Mouse (Mus musculus) intestine, embryonic 15.5 days (tissue): ENCODE measurements around the gene Tmtc2. TPM values are rescaled to one million over a fixed set of nuclear protein-coding genes. Genes with fewer than 3 reads are reported as not detected.

Experiments used
- ATAC-seq: fragments of 200-750 bp; cut with Nextera tagmentation; 2 replicates; pipeline ENCODE4 v1.8.0; 2017; ENCODE audit warnings: moderate TSS enrichment, moderate library complexity
- H3K27ac ChIP-seq: fragments of 300-500 bp; sonication (generic); 2 replicates; pipeline ENCODE4 v1.5.1; 2015; ENCODE audit warnings: mild to moderate bottlenecking, inconsistent platforms
- H3K27me3 ChIP-seq: fragments of 300-500 bp; sonication (generic); replicated peaks from 2 replicates; pipeline ENCODE4 v1.6.1; 2015; ENCODE audit warnings: inconsistent platforms
- H3K36me3 ChIP-seq: fragments of 300-500 bp; sonication (generic); 2 replicates; pipeline ENCODE4 v1.6.1; 2015; ENCODE audit warnings: inconsistent platforms
- H3K4me1 ChIP-seq: fragments of 300-500 bp; sonication (generic); replicated peaks from 2 replicates; pipeline ENCODE4 v1.6.1; 2015; ENCODE audit warnings: inconsistent platforms
- H3K4me2 ChIP-seq: fragments of 300-500 bp; sonication (generic); replicated peaks from 2 replicates; pipeline ENCODE4 v1.6.1; 2015; ENCODE audit warnings: mild to moderate bottlenecking, inconsistent platforms
- H3K4me3 ChIP-seq: fragments of 300-500 bp; sonication (generic); replicated peaks from 2 replicates; pipeline ENCODE4 v1.5.1; 2015; ENCODE audit warnings: inconsistent platforms
- H3K9ac ChIP-seq: fragments of 300-500 bp; sonication (generic); 2 replicates; pipeline ENCODE4 v1.6.1; 2015; ENCODE audit warnings: inconsistent platforms
- H3K9me3 ChIP-seq: fragments of 300-500 bp; sonication (generic); 2 replicates; pipeline ENCODE4 v1.6.1; 2016; ENCODE audit warnings: inconsistent platforms
- WGBS: fragments of 180-500 bp; shearing (Covaris S2); methylation state at CpG from one replicate; pipeline ENCODE4 v1.1.7; 2015; 5-methylcytosine and 5-hydroxymethylcytosine counted together
- polyA plus RNA-seq: library from polyadenylated mRNA; unstranded; fragments of >200 nt; fragmentation: Nextera tagmentation; extraction: Ambion mirVana; gene quantifications from 2 replicates; pipeline ENCODE4 v1.2.1, GENCODE M21; 2015

Tmtc2 gene
- polyA plus RNA-seq, 1 experiment from 2014 or later, result 9.1 TPM

DNA sequence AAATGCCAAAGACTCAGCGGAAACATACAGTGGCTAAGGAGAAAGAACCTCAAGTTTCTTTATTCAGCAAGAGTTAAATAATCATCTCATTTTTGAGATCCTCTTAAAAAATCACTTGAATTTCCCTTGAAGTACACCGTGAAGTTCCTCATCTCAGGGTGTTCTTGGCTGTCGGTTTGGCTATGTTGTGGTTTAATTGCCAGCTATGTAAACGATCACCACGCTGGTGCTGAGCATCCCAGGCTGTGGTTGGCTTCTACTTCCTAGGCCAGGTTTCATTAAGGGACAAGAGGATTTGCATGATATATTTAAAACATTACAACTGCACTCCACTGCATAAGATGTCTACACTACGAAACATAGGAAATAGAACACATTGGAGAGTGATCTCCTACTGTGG lies 348.5 kb downstream of the Tmtc2 start:
- no peak overlapping the region for H3K27ac ChIP-seq
- H3K9ac ChIP-seq, result no peak overlapping the region
- 70% methylated on average over 6 of the region's 6 CpGs for WGBS
- no peaks in the 10 kb centered on the region for H3K27me3 ChIP-seq
- H3K4me1 ChIP-seq, result no peaks in the 10 kb centered on the region
- no peak for ATAC-seq
- no peaks in the 10 kb centered on the region for H3K36me3 ChIP-seq
- no peak overlapping the region for H3K4me2 ChIP-seq
- H3K9me3 ChIP-seq, result no peaks in the 10 kb centered on the region
- no peak overlapping the region for H3K4me3 ChIP-seq

DNA sequence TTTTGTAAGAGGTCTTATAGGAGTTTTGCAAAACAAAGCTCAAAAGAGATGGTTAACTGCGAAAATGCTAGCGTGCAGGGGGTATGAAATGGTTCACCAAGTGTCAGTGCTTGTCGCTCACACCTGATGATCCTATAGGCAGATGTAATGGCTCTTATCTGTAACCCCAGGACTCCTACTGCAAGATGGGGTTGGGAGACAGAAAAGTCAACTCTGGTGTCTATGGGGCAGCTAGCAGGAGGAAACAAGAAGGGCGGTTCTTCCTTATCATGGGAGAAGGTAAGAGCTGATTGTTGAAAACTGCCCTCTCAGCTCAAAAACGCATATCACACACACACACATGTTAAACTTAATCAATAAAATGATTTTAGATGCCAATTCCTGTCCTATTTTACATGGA lies 351.3 kb downstream of the Tmtc2 start:
- H3K9ac ChIP-seq, result no peak overlapping the region
- H3K27ac ChIP-seq, result no peak overlapping the region
- H3K4me2 ChIP-seq, result no peak overlapping the region
- WGBS, result 89% methylated on average over 5 of the region's 5 CpGs
- no peak overlapping the region for H3K4me3 ChIP-seq
- H3K36me3 ChIP-seq, result no peaks in the 10 kb centered on the region
- no peaks in the 10 kb centered on the region for H3K27me3 ChIP-seq
- no peak for ATAC-seq
- no peaks in the 10 kb centered on the region for H3K9me3 ChIP-seq
- no peaks in the 10 kb centered on the region for H3K4me1 ChIP-seq

DNA sequence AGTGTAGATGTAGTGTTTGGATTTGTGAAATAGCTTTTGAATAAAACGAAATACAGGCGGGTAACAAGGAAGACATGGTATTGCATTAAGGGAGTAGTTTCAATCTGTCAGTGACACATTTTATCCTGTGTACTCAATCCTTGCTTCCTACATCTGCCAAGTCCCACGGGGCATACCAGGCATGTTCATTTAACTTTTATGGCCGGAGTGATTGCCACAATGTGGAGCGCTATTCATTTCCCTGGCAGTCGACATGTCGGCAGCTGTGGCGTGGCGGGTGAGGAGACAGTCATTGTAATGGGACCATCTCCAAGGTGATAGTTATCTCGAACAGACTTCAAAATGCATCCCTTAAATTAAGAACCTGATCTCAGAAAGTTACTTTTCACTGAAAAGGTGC lies 372.8 kb downstream of the Tmtc2 start:
- 78% methylated on average over 10 of the region's 10 CpGs for WGBS
- no peaks in the 10 kb centered on the region for H3K27me3 ChIP-seq

DNA sequence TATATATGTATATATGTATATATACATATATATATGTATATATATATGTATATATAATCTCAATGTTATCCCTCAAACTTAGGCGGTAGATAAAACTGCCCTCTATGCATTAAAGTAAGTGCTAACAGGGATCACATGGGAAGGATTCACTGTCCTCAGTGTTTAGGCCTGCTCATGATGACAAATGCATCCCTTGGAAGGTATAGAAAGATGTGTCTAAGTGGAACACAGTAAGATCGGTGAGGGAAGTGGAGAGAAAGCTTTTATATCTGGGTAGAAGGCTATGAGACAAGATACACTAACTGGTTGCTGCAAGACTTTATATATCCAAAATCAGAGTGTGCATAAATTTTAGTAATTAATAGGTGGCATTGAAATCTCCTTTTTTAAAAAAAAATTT lies 373.6 kb downstream of the Tmtc2 start:
- 66% methylated on average over 2 of the region's 2 CpGs for WGBS
- H3K27me3 ChIP-seq, result no peaks in the 10 kb centered on the region
- H3K27ac ChIP-seq, result no peak overlapping the region
- no peaks in the 10 kb centered on the region for H3K9me3 ChIP-seq
- no peak overlapping the region for H3K4me3 ChIP-seq
- no peak for ATAC-seq
- H3K36me3 ChIP-seq, result no peaks in the 10 kb centered on the region
- no peak overlapping the region for H3K9ac ChIP-seq
- H3K4me2 ChIP-seq, result no peak overlapping the region
- H3K4me1 ChIP-seq, result no peaks in the 10 kb centered on the region

More for the DNA sequence above, 372.8 kb downstream of the Tmtc2 start:
- Histone ChIP-seq H3K9me3 (no peaks in the 10 kb centered on the region), H3K36me3 (no peaks in the 10 kb centered on the region), H3K9ac (no peak overlapping the region), H3K4me1 (no peaks in the 10 kb centered on the region), H3K27ac (no peak overlapping the region), H3K4me3 (no peak overlapping the region), H3K4me2 (no peak overlapping the region)
- ATAC-seq, result no peak

DNA sequence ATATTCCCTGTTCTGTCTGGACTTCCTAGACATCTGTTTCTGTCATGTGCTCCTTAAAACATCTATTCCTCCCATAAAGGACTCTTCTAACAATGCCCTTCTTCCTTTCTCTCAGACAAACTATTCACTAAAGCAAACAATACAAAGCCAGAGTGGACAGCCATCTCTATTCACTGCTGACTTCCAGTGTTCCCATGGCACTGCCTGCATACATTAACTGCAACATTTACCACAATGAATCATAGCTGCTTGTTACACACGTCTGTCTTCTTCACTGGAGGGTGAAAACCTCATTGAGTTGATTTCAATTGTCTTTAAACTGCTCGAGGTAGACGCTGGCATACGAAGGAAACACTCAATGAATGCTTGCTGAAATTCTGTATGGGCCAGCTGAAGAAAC lies 374.2 kb downstream of the Tmtc2 start:
- no peak overlapping the region for H3K4me2 ChIP-seq
- H3K9ac ChIP-seq, result no peak overlapping the region
- 63% methylated on average over 4 of the region's 4 CpGs for WGBS
- no peaks in the 10 kb centered on the region for H3K27me3 ChIP-seq
- H3K27ac ChIP-seq, result no peak overlapping the region
- no peaks in the 10 kb centered on the region for H3K36me3 ChIP-seq
- no peak for ATAC-seq
- no peaks in the 10 kb centered on the region for H3K4me1 ChIP-seq
- H3K4me3 ChIP-seq, result no peak overlapping the region
- no peaks in the 10 kb centered on the region for H3K9me3 ChIP-seq

DNA sequence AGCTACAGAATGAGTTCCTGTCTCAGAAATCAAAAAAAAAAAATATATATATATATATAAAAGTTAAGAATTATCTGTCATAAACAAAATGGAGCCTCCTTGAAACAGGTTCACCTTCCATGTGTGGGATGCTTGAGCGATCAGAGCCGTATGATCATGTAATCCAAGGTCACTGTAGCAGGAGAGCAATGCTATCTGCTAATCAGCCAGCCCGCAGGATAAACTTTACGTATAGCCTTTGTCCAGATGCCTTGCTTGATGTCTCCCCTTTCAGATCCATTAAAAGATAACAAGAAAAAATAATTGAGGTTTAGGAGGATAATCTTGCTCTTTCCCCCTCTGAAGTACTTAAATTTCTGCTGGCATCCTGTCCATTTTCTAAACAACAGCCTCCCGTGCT lies 374.7 kb downstream of the Tmtc2 start:
- ATAC-seq, result no peak
- no peaks in the 10 kb centered on the region for H3K36me3 ChIP-seq
- H3K9ac ChIP-seq, result no peak overlapping the region
- H3K27ac ChIP-seq, result no peak overlapping the region
- H3K4me2 ChIP-seq, result no peak overlapping the region
- no peak overlapping the region for H3K4me3 ChIP-seq
- 81% methylated on average over 5 of the region's 5 CpGs for WGBS
- no peaks in the 10 kb centered on the region for H3K4me1 ChIP-seq
- no peaks in the 10 kb centered on the region for H3K9me3 ChIP-seq
- no peaks in the 10 kb centered on the region for H3K27me3 ChIP-seq

DNA sequence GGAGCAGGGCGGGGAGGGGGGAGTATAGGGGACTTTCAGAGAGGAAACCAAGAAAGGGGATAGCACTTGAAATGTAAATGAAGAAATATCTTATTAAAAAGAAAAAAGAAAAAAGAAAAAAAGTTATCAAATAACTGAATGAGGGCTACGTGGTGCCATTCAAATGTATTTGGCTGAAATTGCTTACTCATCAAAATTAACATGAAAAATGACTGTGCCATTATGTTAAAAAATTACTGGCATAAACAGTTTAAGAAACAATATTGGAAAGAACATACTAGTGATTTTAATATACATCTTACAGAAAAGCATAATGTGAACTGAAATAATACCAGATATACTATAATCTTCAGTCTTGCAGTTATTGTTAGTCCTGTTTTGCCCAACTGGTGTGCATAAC lies 378.9 kb downstream of the Tmtc2 start:
- Histone ChIP-seq H3K27me3 (no peaks in the 10 kb centered on the region), H3K4me1 (no peaks in the 10 kb centered on the region), H3K9ac (no peak overlapping the region), H3K4me2 (no peak overlapping the region), H3K36me3 (no peaks in the 10 kb centered on the region), H3K9me3 (no peaks in the 10 kb centered on the region), H3K4me3 (no peak overlapping the region), H3K27ac (no peak overlapping the region)
- 92% methylated on average over 2 of the region's 2 CpGs for WGBS
- no peak for ATAC-seq

DNA sequence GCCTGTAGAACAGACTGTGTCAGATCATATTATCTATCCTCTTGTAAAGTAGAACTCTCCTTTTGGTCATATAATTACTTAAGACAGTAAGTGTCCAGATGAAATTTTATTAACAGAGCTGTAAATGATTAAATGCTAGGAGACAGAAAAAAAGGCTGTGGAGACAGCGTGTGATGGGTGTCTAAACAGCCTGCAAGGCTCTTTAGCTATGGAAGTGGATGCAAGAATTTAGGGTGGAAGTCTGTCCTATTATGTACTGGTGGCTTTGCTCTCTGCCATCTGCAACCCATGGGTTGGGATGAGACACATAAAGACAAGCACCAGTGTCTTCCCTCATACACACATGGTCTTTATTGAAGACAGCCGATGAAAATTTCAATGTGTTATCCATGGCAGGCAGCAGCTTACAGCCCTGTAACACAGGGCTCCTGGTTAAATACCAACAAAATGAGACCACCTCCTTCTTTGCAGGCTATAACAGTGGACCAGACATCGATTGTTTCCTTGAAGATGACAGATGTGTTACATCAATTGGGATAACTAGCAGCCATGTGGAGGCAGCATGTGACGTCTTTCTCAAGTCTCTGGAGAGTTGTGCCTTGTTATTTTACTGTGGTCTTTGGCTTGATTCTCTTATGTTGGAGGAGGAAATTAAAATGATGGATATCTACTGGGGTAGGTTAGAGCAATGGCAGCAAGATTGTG lies 380.3 kb downstream of the Tmtc2 start:
- no peaks in the 10 kb centered on the region for H3K27me3 ChIP-seq
- H3K4me2 ChIP-seq, result no peak overlapping the region
- no peak overlapping the region for H3K9ac ChIP-seq
- no peaks in the 10 kb centered on the region for H3K4me1 ChIP-seq
- WGBS, result 70% methylated on average over 4 of the region's 4 CpGs
- H3K27ac ChIP-seq, result no peak overlapping the region
- ATAC-seq, result no peak
- no peaks in the 10 kb centered on the region for H3K9me3 ChIP-seq
- H3K4me3 ChIP-seq, result no peak overlapping the region
- H3K36me3 ChIP-seq, result no peaks in the 10 kb centered on the region

DNA sequence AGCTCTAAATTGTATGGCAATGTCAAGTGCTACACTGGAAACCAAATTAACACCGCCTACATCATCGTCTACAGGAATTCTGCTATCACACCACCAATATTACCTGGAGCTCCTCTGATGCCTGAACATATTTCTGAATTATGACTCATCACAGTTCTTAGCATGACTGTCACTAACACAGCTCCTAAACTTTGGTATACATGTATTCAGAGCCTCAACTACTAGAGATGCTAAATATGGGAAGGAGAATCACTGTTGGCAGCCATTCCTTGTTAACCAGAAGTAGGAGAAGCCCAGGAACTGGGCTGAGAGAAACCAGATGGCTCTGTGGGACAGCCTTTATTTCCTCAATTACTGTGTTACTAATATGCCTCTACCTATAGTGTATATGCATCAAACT lies 382.2 kb downstream of the Tmtc2 start:
- ATAC-seq, result no peak
- Histone ChIP-seq H3K27ac (no peak overlapping the region), H3K4me2 (no peak overlapping the region), H3K9ac (no peak overlapping the region), H3K9me3 (no peaks in the 10 kb centered on the region), H3K4me3 (no peak overlapping the region), H3K27me3 (no peaks in the 10 kb centered on the region), H3K4me1 (no peaks in the 10 kb centered on the region), H3K36me3 (no peaks in the 10 kb centered on the region)
- WGBS, result 97% methylated on average over 2 of the region's 2 CpGs

DNA sequence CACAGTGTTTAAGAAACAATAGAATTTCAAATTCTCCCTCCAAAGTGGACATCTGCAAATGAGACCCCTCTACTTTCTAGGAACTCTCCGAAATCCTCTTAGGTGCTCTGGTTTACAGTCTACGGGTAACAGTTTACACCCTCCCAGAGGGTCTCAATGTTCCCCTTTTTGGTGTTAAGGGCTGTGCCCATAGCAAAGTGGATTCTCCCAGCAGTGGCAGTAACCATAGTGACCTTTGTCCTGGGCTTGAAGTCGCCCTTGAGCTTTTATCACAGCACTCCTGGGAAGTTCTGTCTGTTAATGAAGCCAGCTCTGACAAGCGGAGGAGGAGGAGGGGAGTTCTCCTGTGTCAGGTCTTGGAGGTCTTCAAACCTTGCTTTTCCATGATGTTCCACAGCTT lies 384.5 kb downstream of the Tmtc2 start:
- no peak overlapping the region for H3K9ac ChIP-seq
- 72% methylated on average over 4 of the region's 4 CpGs for WGBS
- H3K4me1 ChIP-seq, result no peaks in the 10 kb centered on the region
- H3K4me2 ChIP-seq, result no peak overlapping the region
- no peaks in the 10 kb centered on the region for H3K9me3 ChIP-seq
- H3K27me3 ChIP-seq, result no peaks in the 10 kb centered on the region
- no peak overlapping the region for H3K4me3 ChIP-seq
- H3K36me3 ChIP-seq, result no peaks in the 10 kb centered on the region
- no peak overlapping the region for H3K27ac ChIP-seq
- peak; percentile 39; the same call in 1 of the 2 replicates for ATAC-seq

DNA sequence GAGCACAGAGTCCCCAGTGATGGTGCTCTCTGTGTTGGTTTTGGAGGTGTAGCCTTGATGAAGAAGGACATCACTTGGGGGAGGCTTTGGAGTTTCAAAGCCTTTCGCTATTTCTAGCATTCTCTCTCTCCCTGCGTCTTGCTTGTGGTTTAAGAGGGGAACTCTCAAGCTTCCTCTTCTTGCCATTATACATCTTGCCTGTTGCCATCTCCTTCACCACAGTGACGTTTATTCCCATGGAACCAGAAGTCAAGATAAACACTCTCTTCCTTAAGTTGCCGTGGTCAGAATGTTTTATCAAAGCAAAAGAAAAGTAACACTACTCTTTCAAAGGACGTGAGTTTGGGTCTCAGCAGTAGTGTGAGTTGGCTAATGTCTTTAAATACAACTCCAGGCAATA lies 387.6 kb downstream of the Tmtc2 start:
- no peaks in the 10 kb centered on the region for H3K36me3 ChIP-seq
- no peaks in the 10 kb centered on the region for H3K27me3 ChIP-seq
- no peaks in the 10 kb centered on the region for H3K4me1 ChIP-seq
- ATAC-seq, result no peak
- no peak overlapping the region for H3K4me2 ChIP-seq
- no peak overlapping the region for H3K4me3 ChIP-seq
- WGBS, result 78% methylated on average over 5 of the region's 5 CpGs
- H3K9me3 ChIP-seq, result no peaks in the 10 kb centered on the region
- H3K9ac ChIP-seq, result no peak overlapping the region
- H3K27ac ChIP-seq, result no peak overlapping the region

DNA sequence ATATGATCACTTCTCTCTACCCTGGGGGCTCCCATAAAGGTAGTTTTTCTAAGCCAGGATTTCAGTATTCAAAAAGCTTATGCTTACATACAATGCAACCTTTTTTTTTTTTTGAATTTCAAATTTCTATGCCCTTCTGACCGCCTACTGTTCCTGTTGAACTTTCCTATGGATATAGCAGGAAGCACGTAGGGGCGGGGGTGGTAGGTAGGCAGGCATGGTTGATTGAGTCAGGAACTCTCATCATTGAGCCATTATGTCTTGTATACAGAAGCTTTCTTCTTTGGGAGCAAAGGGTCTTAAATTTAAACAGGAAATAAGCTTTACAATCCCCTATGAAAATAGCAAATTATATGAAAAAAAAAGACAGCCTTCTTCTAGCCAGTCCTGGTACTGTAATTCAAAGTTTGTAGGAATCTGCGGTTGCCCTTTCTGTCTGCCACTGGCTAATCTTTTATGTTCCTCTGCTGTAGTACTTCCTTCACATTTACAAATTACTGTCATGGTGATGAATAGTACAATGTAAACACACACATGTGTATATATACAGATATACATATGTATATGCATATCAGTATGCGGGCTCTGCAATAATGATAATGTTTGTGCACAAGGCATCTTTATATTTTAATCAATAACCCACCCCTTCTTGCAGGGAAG lies 405.7 kb downstream of the Tmtc2 start:
- Histone ChIP-seq H3K4me2 (no peak overlapping the region), H3K9ac (no peak overlapping the region), H3K9me3 (no peaks in the 10 kb centered on the region), H3K4me1 (no peaks in the 10 kb centered on the region), H3K4me3 (no peak overlapping the region), H3K27ac (no peak overlapping the region), H3K27me3 (no peaks in the 10 kb centered on the region), H3K36me3 (no peaks in the 10 kb centered on the region)
- 75% methylated on average over 5 of the region's 5 CpGs for WGBS
- ATAC-seq, result no peak

DNA sequence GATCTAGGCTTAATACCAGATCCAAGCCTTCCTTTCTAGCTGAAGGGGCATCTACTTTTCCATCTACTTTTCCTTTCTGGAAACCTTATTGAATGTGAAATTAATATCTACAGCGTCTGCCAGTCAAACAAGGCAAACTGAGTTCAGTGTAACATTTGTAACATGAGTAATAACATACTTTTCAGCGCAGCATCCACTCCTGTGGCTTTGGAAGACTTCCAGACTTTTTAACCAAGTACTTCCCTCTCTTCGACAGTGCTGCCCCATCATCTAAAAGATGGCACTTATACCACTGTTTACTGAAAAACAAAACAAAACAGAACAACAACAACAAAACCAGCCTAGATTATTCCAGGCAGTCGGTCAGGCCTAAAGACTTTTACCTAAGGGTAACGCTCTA lies 409.0 kb downstream of the Tmtc2 start:
- H3K27ac ChIP-seq, result no peak overlapping the region
- no peak overlapping the region for H3K4me2 ChIP-seq
- H3K27me3 ChIP-seq, result no peaks in the 10 kb centered on the region
- no peaks in the 10 kb centered on the region for H3K36me3 ChIP-seq
- H3K4me1 ChIP-seq, result no peaks in the 10 kb centered on the region
- 78% methylated on average over 5 of the region's 5 CpGs for WGBS
- no peaks in the 10 kb centered on the region for H3K9me3 ChIP-seq
- ATAC-seq, result no peak
- no peak overlapping the region for H3K9ac ChIP-seq
- no peak overlapping the region for H3K4me3 ChIP-seq
